Mouse (Mus musculus): Measurements from ENCODE around the gene Txndc2. TPM values are rescaled to one million over a fixed set of nuclear protein-coding genes. Genes with fewer than 3 reads are reported as not detected.
"Not testable (repeated sequence)": the region's sequence is repeated elsewhere in the genome, so short reads cannot be mapped to it uniquely, and the experiment has no call there.

Gene Txndc2
- polyA plus RNA-seq, 1 experiment from 2014 or later, result 0.09 TPM

DNA sequence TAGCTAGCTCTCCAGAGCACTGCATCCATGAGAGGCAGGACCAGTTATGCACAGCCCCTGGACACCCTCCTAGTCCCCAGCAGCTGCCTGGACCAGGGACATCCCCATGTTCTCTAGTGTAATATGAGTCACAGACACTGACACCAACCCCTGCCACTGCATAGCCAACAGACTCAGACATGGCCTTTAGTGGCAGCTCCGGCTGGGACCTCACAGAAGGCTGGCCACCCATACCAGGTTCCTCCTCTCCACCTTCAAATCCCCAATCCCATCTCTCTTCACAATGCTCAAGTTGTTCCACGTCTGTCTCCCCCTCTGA lies 7.2 kb upstream of the Txndc2 start:
- 0 out of 2 replicates have a peak, but pooled peaks cover 5% of the 10 kb centered on the region for H3K36me3 ChIP-seq
- H3K4me3 ChIP-seq, result no peak overlapping the region
- no peak overlapping the region for H3K27ac ChIP-seq (replicated peaks)
- no peaks in the 10 kb centered on the region for H3K9me3 ChIP-seq
- 0 out of 2 replicates have a peak, but pooled peaks have one; percentile 16 for ATAC-seq (ENCODE audit: low FRiP score, low read depth)
- no peak overlapping the region for H3K4me2 ChIP-seq (replicated peaks)
- H3K4me1 ChIP-seq, result no peaks in the 10 kb centered on the region
- no peak overlapping the region for H3K9ac ChIP-seq (replicated peaks)
- no peaks in the 10 kb centered on the region for H3K27me3 ChIP-seq
- WGBS, result 95% methylated on average over 2 of the region's 2 CpGs

DNA sequence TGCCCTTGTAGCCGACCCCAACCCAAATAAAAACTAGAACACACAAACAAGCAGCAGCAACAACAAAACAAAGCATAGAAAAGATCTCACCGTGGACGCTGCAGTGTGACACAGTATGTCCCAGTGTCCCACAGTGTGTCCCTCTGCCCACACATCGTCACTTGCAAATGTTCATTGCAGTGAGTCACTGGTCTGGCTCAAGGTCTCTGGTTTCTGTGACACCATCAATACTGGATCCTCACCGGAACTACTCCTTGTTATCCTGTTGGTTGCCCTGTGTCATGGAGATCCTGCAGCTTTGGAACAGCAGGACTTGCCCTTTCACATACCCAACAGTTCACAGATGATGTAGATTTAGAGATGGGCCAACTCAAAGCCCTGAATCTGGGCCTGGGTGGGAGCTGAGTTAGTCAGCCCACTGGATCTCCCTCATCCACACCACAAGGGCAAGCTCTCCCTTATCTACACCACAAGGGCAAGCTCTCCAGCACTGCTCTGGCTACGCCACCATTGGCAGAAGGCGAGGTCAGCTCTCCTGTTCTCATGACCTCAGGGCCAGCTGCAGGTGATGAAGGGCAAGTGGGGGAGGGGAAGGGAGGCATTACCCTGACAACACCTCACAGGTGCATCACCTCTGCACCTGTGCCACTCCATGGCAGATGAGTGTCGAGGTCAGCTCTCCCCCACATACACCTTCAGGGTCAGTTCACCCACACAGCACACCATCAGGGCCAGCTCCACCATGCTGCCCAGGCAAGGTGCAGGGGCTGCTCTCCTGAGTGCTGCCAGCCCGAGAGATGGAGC lies 6.6 kb upstream of the Txndc2 start:
- H3K4me1 ChIP-seq, result no peaks in the 10 kb centered on the region
- H3K27me3 ChIP-seq, result no peaks in the 10 kb centered on the region
- no peak overlapping the region for H3K27ac ChIP-seq (replicated peaks)
- no peak overlapping the region for H3K4me3 ChIP-seq
- WGBS, result 86% methylated on average over 9 of the region's 9 CpGs
- H3K4me2 ChIP-seq (replicated peaks), result no peak overlapping the region
- ATAC-seq (ENCODE audit: low FRiP score, low read depth), result 0 out of 2 replicates have a peak, but pooled peaks have one; percentile 2
- no peaks in the 10 kb centered on the region for H3K9me3 ChIP-seq
- H3K9ac ChIP-seq (replicated peaks), result no peak overlapping the region
- H3K36me3 ChIP-seq, result 0 out of 2 replicates have a peak, but pooled peaks cover 4% of the 10 kb centered on the region

GRCm38 (mm10) chr17:65647961-65648360 lies 6.0 kb upstream of the Txndc2 start:
- 0 out of 2 replicates have a peak, but pooled peaks cover 4% of the 10 kb centered on the region for H3K36me3 ChIP-seq
- H3K9ac ChIP-seq (replicated peaks), result no peak overlapping the region
- no peak overlapping the region for H3K27ac ChIP-seq (replicated peaks)
- no peak overlapping the region for H3K4me3 ChIP-seq
- H3K9me3 ChIP-seq, result no peaks in the 10 kb centered on the region
- no peaks in the 10 kb centered on the region for H3K27me3 ChIP-seq
- WGBS, result 56% methylated on average over 5 of the region's 5 CpGs
- no peak for ATAC-seq (ENCODE audit: low FRiP score, low read depth)
- no peak overlapping the region for H3K4me2 ChIP-seq (replicated peaks)
- H3K4me1 ChIP-seq, result peaks cover 3% of the 10 kb centered on the region; the same call in 1 of the 2 replicates

GRCm38 (mm10) chr17:65647226-65647625 lies 5.3 kb upstream of the Txndc2 start:
- Histone ChIP-seq H3K9me3 (no peaks in the 10 kb centered on the region), H3K4me2 (replicated peaks) (no peak overlapping the region), H3K9ac (replicated peaks) (no peak overlapping the region), H3K27ac (replicated peaks) (no peak overlapping the region), H3K4me3 (no peak overlapping the region), H3K36me3 (0 out of 2 replicates have a peak, but pooled peaks cover 4% of the 10 kb centered on the region), H3K4me1 (peaks cover 10% of the 10 kb centered on the region), H3K27me3 (no peaks in the 10 kb centered on the region)
- 79% methylated on average over 6 of the region's 6 CpGs for WGBS
- no peak for ATAC-seq (ENCODE audit: low FRiP score, low read depth)

DNA sequence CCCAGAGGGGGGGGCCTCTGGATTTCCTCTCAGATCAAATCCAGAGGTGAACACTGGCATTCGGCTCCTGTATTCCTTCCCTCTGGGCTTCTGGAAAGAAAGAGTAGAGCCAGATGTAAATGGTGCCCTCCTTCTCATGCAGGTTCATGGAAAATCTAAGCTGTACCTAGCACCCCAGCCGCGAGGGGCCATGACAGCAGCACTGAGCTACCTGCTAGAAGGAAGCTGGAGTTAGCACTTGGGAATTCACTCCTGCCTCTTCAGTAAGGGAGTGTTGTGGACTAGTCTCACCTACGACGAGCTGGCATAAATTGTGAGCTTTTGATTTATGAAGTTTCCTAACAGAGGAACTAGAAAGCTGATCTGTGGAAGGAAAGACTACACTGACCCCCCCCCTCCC lies 1.6 kb upstream of the Txndc2 start:
- no peaks in the 10 kb centered on the region for H3K9me3 ChIP-seq

DNA sequence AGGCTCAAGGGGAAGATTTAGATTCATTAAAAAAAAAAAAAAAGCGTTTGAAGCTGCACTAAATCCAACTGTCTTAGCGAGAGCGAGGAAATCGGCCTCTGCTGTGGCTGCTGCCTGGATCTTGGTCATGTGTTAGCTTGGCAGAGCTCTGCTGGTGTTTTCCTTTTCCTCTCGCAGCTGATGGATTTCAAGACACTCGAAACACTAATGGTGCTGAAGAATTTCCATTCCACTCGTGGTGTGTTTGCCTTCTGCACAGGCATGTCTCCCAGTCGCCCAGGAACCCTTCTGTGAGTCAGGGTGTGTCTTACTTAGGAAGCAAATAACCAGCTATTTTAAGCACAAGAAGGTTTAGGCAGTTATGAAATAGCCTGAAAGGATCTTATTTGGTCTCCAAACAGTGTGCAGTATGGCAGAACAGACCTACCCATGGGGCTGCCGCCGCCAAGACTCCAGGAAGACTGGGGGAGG lies 1.1 kb upstream of the Txndc2 start:
- H3K36me3 ChIP-seq, result no peaks in the 10 kb centered on the region
- H3K4me2 ChIP-seq (replicated peaks), result no peak overlapping the region
- WGBS, result 33% methylated on average over 10 of the region's 10 CpGs
- no peak overlapping the region for H3K4me3 ChIP-seq
- peaks cover 11% of the 10 kb centered on the region for H3K4me1 ChIP-seq
- no peak overlapping the region; the same call in 1 of the 2 replicates for H3K9ac ChIP-seq (replicated peaks)
- no peak overlapping the region for H3K27ac ChIP-seq (replicated peaks)
- H3K9me3 ChIP-seq, result no peaks in the 10 kb centered on the region
- 0 out of 2 replicates have a peak, but pooled peaks have one; percentile 12 for ATAC-seq (ENCODE audit: low FRiP score, low read depth)
- H3K27me3 ChIP-seq, result no peaks in the 10 kb centered on the region

More for the DNA sequence above, 1.6 kb upstream of the Txndc2 start:
- Histone ChIP-seq H3K9ac (replicated peaks) (no peak overlapping the region), H3K27me3 (no peaks in the 10 kb centered on the region), H3K4me1 (peaks cover 11% of the 10 kb centered on the region), H3K27ac (replicated peaks) (no peak overlapping the region), H3K36me3 (no peaks in the 10 kb centered on the region), H3K4me2 (replicated peaks) (no peak overlapping the region), H3K4me3 (no peak overlapping the region)
- WGBS, result 83% methylated on average over 5 of the region's 5 CpGs
- ATAC-seq (ENCODE audit: low FRiP score, low read depth), result no peak

- no peak overlapping the region for H3K4me3 ChIP-seq
- H3K36me3 ChIP-seq, result no peaks in the 10 kb centered on the region
- H3K27ac ChIP-seq (replicated peaks), result peak overlapping the region; percentile 63
- peak; percentile 69 for ATAC-seq (ENCODE audit: low FRiP score, low read depth)
- H3K9ac ChIP-seq (replicated peaks), result no peak overlapping the region
- H3K4me2 ChIP-seq (replicated peaks), result no peak overlapping the region
- WGBS, result 13% methylated on average over 5 of the region's 5 CpGs
- no peaks in the 10 kb centered on the region for H3K27me3 ChIP-seq
- H3K4me1 ChIP-seq, result peaks cover 11% of the 10 kb centered on the region
- no peaks in the 10 kb centered on the region for H3K9me3 ChIP-seq
These were observed 617 bp upstream of the Txndc2 start for GRCm38 (mm10) chr17:65642578-65642991.

DNA sequence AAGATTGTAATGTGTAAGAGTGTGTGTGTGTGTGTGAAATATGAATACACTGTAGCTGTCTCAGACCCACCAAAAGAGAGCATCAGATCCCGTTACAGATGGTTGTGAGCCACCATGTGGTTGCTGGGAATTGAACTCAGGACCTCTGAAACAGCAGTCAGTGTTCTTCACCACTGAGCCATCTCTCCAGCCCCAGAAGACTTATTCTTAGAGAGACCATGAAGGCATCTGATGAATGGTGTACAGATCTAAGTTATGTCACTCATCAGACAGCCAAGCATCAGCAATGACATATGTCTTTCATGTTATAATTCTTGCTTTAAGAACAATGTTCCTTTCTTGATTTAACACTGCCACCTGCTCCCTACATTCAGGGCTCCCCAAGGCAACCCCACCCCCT lies 2.8 kb downstream of the Txndc2 start:
- no peak overlapping the region for H3K4me3 ChIP-seq
- H3K9me3 ChIP-seq, result no peaks in the 10 kb centered on the region
- no peaks in the 10 kb centered on the region for H3K27me3 ChIP-seq
- H3K36me3 ChIP-seq, result no peaks in the 10 kb centered on the region
- ATAC-seq (ENCODE audit: low FRiP score, low read depth), result no peak
- H3K9ac ChIP-seq (replicated peaks), result no peak overlapping the region
- H3K4me2 ChIP-seq (replicated peaks), result no peak overlapping the region
- peaks cover 11% of the 10 kb centered on the region for H3K4me1 ChIP-seq
- 94% methylated on average over 1 of the region's 1 CpGs for WGBS
- no peak overlapping the region for H3K27ac ChIP-seq (replicated peaks)

GRCm38 (mm10) chr17:65635715-65636360 lies 6.1 kb downstream of the Txndc2 start:
- no peak overlapping the region for H3K27ac ChIP-seq (replicated peaks)
- H3K9ac ChIP-seq (replicated peaks), result no peak overlapping the region
- H3K4me2 ChIP-seq (replicated peaks), result no peak overlapping the region
- 87% methylated on average over 14 of the region's 14 CpGs for WGBS
- no peaks in the 10 kb centered on the region for H3K4me1 ChIP-seq
- H3K36me3 ChIP-seq, result no peaks in the 10 kb centered on the region
- no peak overlapping the region for H3K4me3 ChIP-seq
- no peaks in the 10 kb centered on the region for H3K9me3 ChIP-seq
- ATAC-seq (ENCODE audit: low FRiP score, low read depth), result no peak
- H3K27me3 ChIP-seq, result no peaks in the 10 kb centered on the region

- ATAC-seq (ENCODE audit: low FRiP score, low read depth), result no peak
- WGBS, result 82% methylated on average over 6 of the region's 6 CpGs
These were observed 12.0 kb downstream of the Txndc2 start for GRCm38 (mm10) chr17:65629943-65630342.

GRCm38 (mm10) chr17:65628823-65629532 lies 13.0 kb downstream of the Txndc2 start:
- not testable (repeated sequence) for H3K9me3 ChIP-seq; ATAC-seq (ENCODE audit: low FRiP score, low read depth); H3K4me3 ChIP-seq; H3K27ac ChIP-seq (replicated peaks); H3K9ac ChIP-seq (replicated peaks); H3K27me3 ChIP-seq; H3K36me3 ChIP-seq; H3K4me2 ChIP-seq (replicated peaks); H3K4me1 ChIP-seq
- WGBS, result 91% methylated on average over 13 of the region's 13 CpGs

More at GRCm38 (mm10) chr17:65629943-65630342, 12.0 kb downstream of the Txndc2 start:
- no peak overlapping the region for H3K4me3 ChIP-seq
- H3K4me2 ChIP-seq (replicated peaks), result no peak overlapping the region
- no peaks in the 10 kb centered on the region for H3K27me3 ChIP-seq
- H3K27ac ChIP-seq (replicated peaks), result no peak overlapping the region
- no peaks in the 10 kb centered on the region for H3K36me3 ChIP-seq
- no peaks in the 10 kb centered on the region for H3K4me1 ChIP-seq
- no peak overlapping the region for H3K9ac ChIP-seq (replicated peaks)
- H3K9me3 ChIP-seq, result no peaks in the 10 kb centered on the region

DNA sequence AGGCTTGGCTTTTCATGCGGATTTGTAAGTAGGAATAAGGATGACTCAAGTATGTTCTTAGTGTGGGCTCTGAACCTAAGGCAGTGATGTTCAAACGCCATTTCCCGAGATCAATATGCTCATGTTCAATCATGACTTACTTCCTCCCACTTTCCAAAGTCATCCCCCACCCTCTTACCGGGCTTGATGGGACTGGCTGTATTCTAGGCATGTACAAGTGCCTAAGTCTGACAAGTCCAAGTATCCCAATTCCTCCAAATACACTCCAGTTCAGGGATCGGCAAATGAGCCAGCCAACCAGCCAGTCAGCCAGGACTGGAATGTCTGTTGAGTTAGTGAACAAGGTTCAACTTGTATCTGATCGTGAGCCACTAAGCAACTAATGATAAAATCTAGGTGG lies 15.7 kb downstream of the Txndc2 start:
- 91% methylated on average over 6 of the region's 6 CpGs for WGBS
- Histone ChIP-seq H3K36me3 (no peaks in the 10 kb centered on the region), H3K4me3 (no peak overlapping the region), H3K9me3 (0 out of 2 replicates have a peak, but pooled peaks cover 3% of the 10 kb centered on the region), H3K27ac (replicated peaks) (no peak overlapping the region), H3K9ac (replicated peaks) (no peak overlapping the region), H3K27me3 (no peaks in the 10 kb centered on the region), H3K4me1 (no peaks in the 10 kb centered on the region), H3K4me2 (replicated peaks) (no peak overlapping the region)
- no peak for ATAC-seq (ENCODE audit: low FRiP score, low read depth)
